Mouse (Mus musculus): ENCODE results near the gene Eif1. TPM values are rescaled to one million over a fixed set of nuclear protein-coding genes. Genes with fewer than 3 reads are reported as not detected.
A peak's percentile ranks its signal among the peaks of the same experiment; 100 is the strongest.
"Not testable (repeated sequence)": the region's sequence is repeated elsewhere in the genome, so short reads cannot be mapped to it uniquely, and the experiment has no call there.

The Eif1 gene
- polyA plus RNA-seq, 1 experiment from 2014 or later = 1,650 TPM

GRCm38 (mm10) chr11:100317826-100318380 is 1.8 kb upstream of the Eif1 start:
- Histone ChIP-seq H3K4me1 (replicated peaks; ENCODE audit: control insufficient read depth, insufficient read depth, low read length) (no peaks in the 10 kb centered on the region), H3K9me3 (ENCODE audit: control insufficient read depth) (no peaks in the 10 kb centered on the region), H3K27me3 (replicated peaks; ENCODE audit: control insufficient read depth, insufficient read depth, low read length) (no peaks in the 10 kb centered on the region), H3K4me2 (replicated peaks; ENCODE audit: low read depth) (no peak overlapping the region), H3K27ac (ENCODE audit: low read depth, low read length) (no peak overlapping the region), H3K9ac (ENCODE audit: low read depth, low read length) (no peak overlapping the region), H3K4me3 (ENCODE audit: low read depth, low read length) (no peak overlapping the region), H3K36me3 (ENCODE audit: control insufficient read depth, insufficient read depth) (peaks cover 19% of the 10 kb centered on the region)
- no peak for TF ChIP-seq CTCF (IDR thresholded peaks at IDR 0.05; ENCODE audit: low read depth)
- ATAC-seq = no peak
- 47% methylated on average over 6 of the region's 6 CpGs for WGBS

- ATAC-seq = no peak
- no peaks in the 10 kb centered on the region for H3K9me3 ChIP-seq (ENCODE audit: control insufficient read depth)
- no peaks in the 10 kb centered on the region for H3K27me3 ChIP-seq (replicated peaks; ENCODE audit: control insufficient read depth, insufficient read depth, low read length)
- no peak overlapping the region for H3K27ac ChIP-seq (ENCODE audit: low read depth, low read length)
- WGBS = 76% methylated on average over 10 of the region's 10 CpGs
- peak overlapping the region; percentile 38 for H3K4me3 ChIP-seq (ENCODE audit: low read depth, low read length)
- H3K9ac ChIP-seq (ENCODE audit: low read depth, low read length) = no peak overlapping the region
- H3K4me2 ChIP-seq (replicated peaks; ENCODE audit: low read depth) = peak overlapping the region; percentile 62
- peaks cover 19% of the 10 kb centered on the region for H3K36me3 ChIP-seq (ENCODE audit: control insufficient read depth, insufficient read depth)
- TF ChIP-seq CTCF (IDR thresholded peaks at IDR 0.05; ENCODE audit: low read depth) = no peak
- H3K4me1 ChIP-seq (replicated peaks; ENCODE audit: control insufficient read depth, insufficient read depth, low read length) = no peaks in the 10 kb centered on the region
Measured at GRCm38 (mm10) chr11:100318529-100319451, 895 bp upstream of the Eif1 start.

- ATAC-seq = peak; percentile 82
- TF ChIP-seq CTCF (IDR thresholded peaks at IDR 0.05; ENCODE audit: low read depth) = peak; percentile 50
- Histone ChIP-seq H3K9me3 (ENCODE audit: control insufficient read depth) (no peaks in the 10 kb centered on the region), H3K9ac (ENCODE audit: low read depth, low read length) (peak overlapping the region; percentile 92), H3K27ac (ENCODE audit: low read depth, low read length) (peak overlapping the region; percentile 100), H3K4me2 (replicated peaks; ENCODE audit: low read depth) (peak overlapping the region; percentile 79), H3K36me3 (ENCODE audit: control insufficient read depth, insufficient read depth) (peaks cover 19% of the 10 kb centered on the region), H3K27me3 (replicated peaks; ENCODE audit: control insufficient read depth, insufficient read depth, low read length) (no peaks in the 10 kb centered on the region), H3K4me1 (replicated peaks; ENCODE audit: control insufficient read depth, insufficient read depth, low read length) (no peaks in the 10 kb centered on the region), H3K4me3 (ENCODE audit: low read depth, low read length) (peak overlapping the region; percentile 68)
- under 1% methylated on average over 40 of the region's 40 CpGs for WGBS
Measured at GRCm38 (mm10) chr11:100320172-100320630, 516 bp downstream of the Eif1 start.

GRCm38 (mm10) chr11:100320701-100321410 is 1.2 kb downstream of the Eif1 start:
- 11% methylated on average over 11 of the region's 11 CpGs for WGBS
- not testable (repeated sequence) for ATAC-seq; H3K27me3 ChIP-seq (replicated peaks; ENCODE audit: control insufficient read depth, insufficient read depth, low read length); H3K4me1 ChIP-seq (replicated peaks; ENCODE audit: control insufficient read depth, insufficient read depth, low read length); H3K9me3 ChIP-seq (ENCODE audit: control insufficient read depth)
- Histone ChIP-seq H3K27ac (ENCODE audit: low read depth, low read length) (peak overlapping the region; percentile 100; the same call in 1 of the 2 replicates), H3K9ac (ENCODE audit: low read depth, low read length) (peak overlapping the region; percentile 92), H3K36me3 (ENCODE audit: control insufficient read depth, insufficient read depth) (peaks cover 19% of the 10 kb centered on the region), H3K4me2 (replicated peaks; ENCODE audit: low read depth) (peak overlapping the region; percentile 79), H3K4me3 (ENCODE audit: low read depth, low read length) (peak overlapping the region; percentile 68)

GRCm38 (mm10) chr11:100321479-100322305 is 2.0 kb downstream of the Eif1 start:
- ATAC-seq = not testable (repeated sequence)
- peak overlapping the region; percentile 79 for H3K4me2 ChIP-seq (replicated peaks; ENCODE audit: low read depth)

More at GRCm38 (mm10) chr11:100321479-100322305, 2.0 kb downstream of the Eif1 start:
- Histone ChIP-seq H3K4me3 (ENCODE audit: low read depth, low read length) (peak overlapping the region; percentile 68; the same call in 1 of the 2 replicates), H3K36me3 (ENCODE audit: control insufficient read depth, insufficient read depth) (peaks cover 19% of the 10 kb centered on the region), H3K27ac (ENCODE audit: low read depth, low read length) (peak overlapping the region; percentile 46)
- WGBS = 64% methylated on average over 7 of the region's 7 CpGs
- H3K4me1 ChIP-seq (replicated peaks; ENCODE audit: control insufficient read depth, insufficient read depth, low read length); H3K9me3 ChIP-seq (ENCODE audit: control insufficient read depth); H3K9ac ChIP-seq (ENCODE audit: low read depth, low read length); H3K27me3 ChIP-seq (replicated peaks; ENCODE audit: control insufficient read depth, insufficient read depth, low read length): not testable (repeated sequence)
- peak; percentile 33 for TF ChIP-seq CTCF (IDR thresholded peaks at IDR 0.05; ENCODE audit: low read depth)

All from intestine, postnatal 0 days (tissue).